Comparison of ENCODE assay signal across 10 mouse cellular contexts in genomic region chr17:56023386-56023785, GRCm38 (mm10). TPM values are rescaled to one million over a fixed set of nuclear protein-coding genes. Genes with fewer than 3 reads are reported as not detected.
DNase-seq lines count a peak whose midpoint lies in the region; ATAC-seq lines count a peak whose summit lies in the region.
"Had no signal": no experiment of that assay in that cellular context is flagged by ENCODE, and none has a peak within 500 bp of the region (broad histone marks: within the 10 kb centered on the region; RNA-seq: fewer than 3 reads in every experiment).

No protein-coding gene starts in this region.

- intact Hi-C loops in heart, postnatal 36 days (cut with DNase I): no loop called here
- intact Hi-C loops in gastrocnemius, postnatal 14 days (cut with DNase I; ENCODE audit: low total_unique reads): no loop called here

- H3K4me1 ChIP-seq in heart, embryonic 12.5 days (replicated peaks): peaks cover 86% of the 10 kb centered on the region
- peaks cover 68% of the 10 kb centered on the region for H3K4me1 ChIP-seq in liver, embryonic 13.5 days (replicated peaks)

- no peaks in the 10 kb centered on the region for H3K27me3 ChIP-seq in heart, embryonic 12.5 days (replicated peaks)
- no peaks in the 10 kb centered on the region for H3K27me3 ChIP-seq in liver, embryonic 13.5 days
- H3K27me3 ChIP-seq: neural tube, embryonic 12.5 days had no signal

- H3K9ac ChIP-seq in heart, embryonic 12.5 days: no peak overlapping the region; the same call in 1 of the 2 replicates
- H3K9ac ChIP-seq in liver, embryonic 13.5 days: no peak overlapping the region
- H3K9ac ChIP-seq: neural tube, embryonic 12.5 days had no signal

- DNase-seq in heart, postnatal 36 days: no peak
- DNase-seq in thymus, postnatal 4 days: peak; percentile 44
- DNase-seq in thymus, postnatal 10 days (ENCODE audit: low spot score in 2 of 2): no peak
- DNase-seq in liver, embryonic 13.5 days: no peak
- no peak for DNase-seq in right cerebral cortex, postnatal 25 days
- no peak for DNase-seq in gastrocnemius, postnatal 14 days
- no peak for DNase-seq in embryo, embryonic 10.5 days (ENCODE audit: low spot score)
- DNase-seq: thymus, postnatal 36 days had no signal

- H3K4me3 ChIP-seq in heart, embryonic 12.5 days: no peak overlapping the region
- no peak overlapping the region for H3K4me3 ChIP-seq in liver, embryonic 13.5 days (replicated peaks)
- H3K4me3 ChIP-seq: neural tube, embryonic 12.5 days had no signal

- H3K9me3 ChIP-seq in heart, embryonic 12.5 days (replicated peaks): no peaks in the 10 kb centered on the region
- no peaks in the 10 kb centered on the region for H3K9me3 ChIP-seq in liver, embryonic 13.5 days (replicated peaks)
- H3K9me3 ChIP-seq: neural tube, embryonic 12.5 days had no signal

- no peak overlapping the region for H3K4me2 ChIP-seq in heart, embryonic 12.5 days
- H3K4me2 ChIP-seq in liver, embryonic 13.5 days: no peak overlapping the region
- H3K4me2 ChIP-seq: neural tube, embryonic 12.5 days had no signal

- peak overlapping the region; percentile 36; the same call in 1 of the 2 replicates for H3K27ac ChIP-seq in heart, embryonic 12.5 days (ENCODE audit: poor library complexity, severe bottlenecking)
- no peak overlapping the region for H3K27ac ChIP-seq in liver, embryonic 13.5 days
- H3K27ac ChIP-seq: neural tube, embryonic 12.5 days had no signal

- H3K36me3 ChIP-seq in heart, embryonic 12.5 days: peaks cover 33% of the 10 kb centered on the region
- H3K36me3 ChIP-seq in liver, embryonic 13.5 days: peaks cover 63% of the 10 kb centered on the region

- WGBS in heart, embryonic 12.5 days: 39% methylated on average over 5 of the region's 5 CpGs
- WGBS in liver, embryonic 13.5 days (ENCODE audit: insufficient replicate concordance): 40% methylated on average over 5 of the region's 5 CpGs

- ATAC-seq in heart, embryonic 12.5 days (ENCODE audit: insufficient number of reproducible peaks, low FRiP score): no peak
- ATAC-seq in liver, embryonic 13.5 days (ENCODE audit: low read depth): 0 out of 2 replicates have a peak, but pooled peaks have one; percentile 11

RNA-seq across cellular contexts. Expression of gene Sh3gl1, which starts 13.0 kb away (rescaled TPM):
- 93.2 and 96.6 TPM in 2 replicates for polyA plus RNA-seq in heart, embryonic 12.5 days (2016; fragmentation: Nextera tagmentation; extraction: Ambion mirVana)
- 10 to 100 TPM; 15.4 to 17.3 TPM for total RNA-seq in heart, postnatal 36 days (2021)
- polyA plus RNA-seq in liver, embryonic 13.5 days (2015; fragmentation: Nextera tagmentation; extraction: Ambion mirVana): 48.0 and 50.9 TPM in 2 replicates
- 10 to 100 TPM; 18.3 to 20.4 TPM for total RNA-seq in gastrocnemius, postnatal 14 days (2021)

RNA-seq across cellular contexts. Expression of gene Chaf1a, which starts 16.9 kb away (rescaled TPM):
- 22.0 and 22.6 TPM in 2 replicates for polyA plus RNA-seq in heart, embryonic 12.5 days (2016; fragmentation: Nextera tagmentation; extraction: Ambion mirVana)
- total RNA-seq in heart, postnatal 36 days (2021): 1 to 10 TPM; 1.3 to 1.5 TPM
- 19.8 and 27.1 TPM in 2 replicates for polyA plus RNA-seq in liver, embryonic 13.5 days (2015; fragmentation: Nextera tagmentation; extraction: Ambion mirVana)
- 1 to 10 TPM; 1.8 to 2.3 TPM for total RNA-seq in gastrocnemius, postnatal 14 days (2021)

RNA-seq across cellular contexts. Expression of gene Mpnd, which starts 17.9 kb away (rescaled TPM):
- polyA plus RNA-seq in heart, embryonic 12.5 days (2016; fragmentation: Nextera tagmentation; extraction: Ambion mirVana): 75.4 and 78.7 TPM in 2 replicates
- total RNA-seq in heart, postnatal 36 days (2021): 10 to 100 TPM; 58.6 to 64.1 TPM
- 13.5 and 14.5 TPM in 2 replicates for polyA plus RNA-seq in liver, embryonic 13.5 days (2015; fragmentation: Nextera tagmentation; extraction: Ambion mirVana)
- 10 to 100 TPM; 32.8 to 38.4 TPM for total RNA-seq in gastrocnemius, postnatal 14 days (2021)

RNA-seq across cellular contexts. Expression of gene Stap2, which starts 18.0 kb away (rescaled TPM):
- 10.2 and 10.4 TPM in 2 replicates for polyA plus RNA-seq in heart, embryonic 12.5 days (2016; fragmentation: Nextera tagmentation; extraction: Ambion mirVana)
- total RNA-seq in heart, postnatal 36 days (2021): 10 to 100 TPM; 15.5 to 16.4 TPM
- polyA plus RNA-seq in liver, embryonic 13.5 days (2015; fragmentation: Nextera tagmentation; extraction: Ambion mirVana): 1.5 and 1.8 TPM in 2 replicates
- 1 to 10 TPM; 3.9 to 4.4 TPM for total RNA-seq in gastrocnemius, postnatal 14 days (2021)

RNA-seq across cellular contexts. Expression of gene Fsd1, which starts 37.1 kb away (rescaled TPM):
- 5.2 and 5.6 TPM in 2 replicates for polyA plus RNA-seq in heart, embryonic 12.5 days (2016; fragmentation: Nextera tagmentation; extraction: Ambion mirVana)
- total RNA-seq in heart, postnatal 36 days (2021): not detected
- 0.56 and 0.69 TPM in 2 replicates for polyA plus RNA-seq in liver, embryonic 13.5 days (2015; fragmentation: Nextera tagmentation; extraction: Ambion mirVana)
- under 1 TPM in 1 of 2 experiments, not detected in 1; 0.55 TPM for total RNA-seq in gastrocnemius, postnatal 14 days (2021)
